Mouse (Mus musculus) forebrain, postnatal 0 days (tissue): ENCODE measurements at regions not wholly inside any gene's neighbourhood (a gene's known extent, or its start where the extent isn't known, plus 50 kb on each side); places are given as distances from the start of the nearest gene placed in this dataset.

ENCODE experiments used
- ATAC-seq: fragments of 200-750 bp; cut with Nextera tagmentation; 2 replicates; pipeline ENCODE4 v1.8.0; 2017; ENCODE audit warnings: mild to moderate bottlenecking, moderate library complexity
- DNase-seq: peaks from one replicate; pipeline ENCODE4 v3.0.0-alpha.2; 2015
- H3K27ac ChIP-seq: fragments of 300-500 bp; sonication (generic); 2 replicates; pipeline ENCODE4 v1.5.1; 2014; ENCODE audit warnings: low read depth, mild to moderate bottlenecking, antibody characterized with exemption, low read length, moderate library complexity, mixed read lengths
- H3K27me3 ChIP-seq: fragments of 300-500 bp; sonication (generic); 2 replicates; pipeline ENCODE4 v1.6.1; 2014; ENCODE audit warnings: mild to moderate bottlenecking, low read length, mixed read lengths; ENCODE audit not compliant: insufficient read depth
- H3K36me3 ChIP-seq: fragments of 300-500 bp; sonication (generic); 2 replicates; pipeline ENCODE4 v1.6.1; 2014; ENCODE audit warnings: mild to moderate bottlenecking, moderate library complexity; ENCODE audit not compliant: insufficient read depth
- H3K4me1 ChIP-seq: fragments of 300-500 bp; sonication (generic); 2 replicates; pipeline ENCODE4 v1.6.1; 2014; ENCODE audit warnings: antibody characterized with exemption; ENCODE audit not compliant: insufficient read depth
- H3K4me2 ChIP-seq: fragments of 300-500 bp; sonication (generic); 2 replicates; pipeline ENCODE4 v1.6.1; 2014; ENCODE audit warnings: low read depth, mild to moderate bottlenecking, moderate library complexity
- H3K4me3 ChIP-seq: fragments of 300-500 bp; sonication (generic); 2 replicates; pipeline ENCODE4 v1.5.1; 2014; ENCODE audit warnings: low read depth, low read length, mixed read lengths
- H3K9ac ChIP-seq: fragments of 300-500 bp; sonication (generic); 2 replicates; pipeline ENCODE4 v1.6.1; 2014; ENCODE audit warnings: mild to moderate bottlenecking
- H3K9me3 ChIP-seq: fragments of 300-500 bp; sonication (generic); 2 replicates; pipeline ENCODE4 v1.6.1; 2016; ENCODE audit warnings: low read length
- CTCF ChIP-seq: sonication (generic); IDR thresholded peaks from 2 replicates; pipeline ENCODE4 v1.5.1; 2016; ENCODE audit warnings: antibody characterized with exemption, control low read depth, low read depth
- WGBS: fragments of 180-500 bp; shearing (Covaris S2); extraction: QIAGEN DNeasy Blood & Tissue Kit; methylation state at CpG from one replicate; pipeline ENCODE4 v1.1.7; 2014; 5-methylcytosine and 5-hydroxymethylcytosine counted together

GRCm38 (mm10) chr11:20917483-20917882 lies 86.6 kb upstream of the Lgalsl start:
- ATAC-seq (no peak), DNase-seq (no peak)
- Histone ChIP-seq H3K36me3 (no peaks in the 10 kb centered on the region), H3K9ac (no peak overlapping the region), H3K4me2 (no peak overlapping the region), H3K27me3 (no peaks in the 10 kb centered on the region), H3K9me3 (no peaks in the 10 kb centered on the region), H3K27ac (no peak overlapping the region), H3K4me1 (no peaks in the 10 kb centered on the region), H3K4me3 (no peak overlapping the region)
- WGBS = 77% methylated on average over 5 of the region's 5 CpGs
- TF ChIP-seq CTCF = no peak

GRCm38 (mm10) chr11:20923115-20923514 lies 92.3 kb upstream of the Lgalsl start:
- no peak overlapping the region for H3K4me2 ChIP-seq
- no peak overlapping the region for H3K4me3 ChIP-seq
- ATAC-seq = peak; percentile 81
- no peaks in the 10 kb centered on the region for H3K36me3 ChIP-seq
- H3K4me1 ChIP-seq = no peaks in the 10 kb centered on the region
- H3K9me3 ChIP-seq = no peaks in the 10 kb centered on the region
- WGBS = 37% methylated on average over 6 of the region's 6 CpGs
- H3K9ac ChIP-seq = no peak overlapping the region
- H3K27ac ChIP-seq = no peak overlapping the region
- TF ChIP-seq CTCF = no peak
- no peak for DNase-seq
- H3K27me3 ChIP-seq = no peaks in the 10 kb centered on the region

GRCm38 (mm10) chr11:20929426-20929825 lies 98.6 kb upstream of the Lgalsl start:
- no peaks in the 10 kb centered on the region for H3K9me3 ChIP-seq
- no peaks in the 10 kb centered on the region for H3K4me1 ChIP-seq
- no peak overlapping the region for H3K9ac ChIP-seq
- ATAC-seq = no peak
- WGBS = 87% methylated on average over 1 of the region's 1 CpGs
- no peak overlapping the region for H3K4me3 ChIP-seq
- H3K36me3 ChIP-seq = no peaks in the 10 kb centered on the region
- no peak overlapping the region for H3K4me2 ChIP-seq
- TF ChIP-seq CTCF = no peak
- H3K27ac ChIP-seq = no peak overlapping the region
- H3K27me3 ChIP-seq = no peaks in the 10 kb centered on the region
- DNase-seq = no peak

- ATAC-seq (no peak), DNase-seq (no peak)
- 64% methylated on average over 2 of the region's 2 CpGs for WGBS
- no peak overlapping the region for H3K9ac ChIP-seq
- H3K9me3 ChIP-seq = no peaks in the 10 kb centered on the region
- H3K4me2 ChIP-seq = no peak overlapping the region
- H3K27ac ChIP-seq = no peak overlapping the region
- TF ChIP-seq CTCF = no peak
- no peak overlapping the region for H3K4me3 ChIP-seq
- H3K4me1 ChIP-seq = no peaks in the 10 kb centered on the region
- no peaks in the 10 kb centered on the region for H3K27me3 ChIP-seq
- no peaks in the 10 kb centered on the region for H3K36me3 ChIP-seq
Observed at GRCm38 (mm10) chr11:20930045-20930444, 99.2 kb upstream of the Lgalsl start.

- Histone ChIP-seq H3K4me2 (no peak overlapping the region), H3K4me3 (no peak overlapping the region), H3K9ac (no peak overlapping the region), H3K27ac (no peak overlapping the region), H3K27me3 (no peaks in the 10 kb centered on the region), H3K36me3 (no peaks in the 10 kb centered on the region), H3K4me1 (no peaks in the 10 kb centered on the region), H3K9me3 (no peaks in the 10 kb centered on the region)
- ATAC-seq (no peak), DNase-seq (no peak)
- WGBS = 91% methylated on average over 5 of the region's 5 CpGs
- no peak for TF ChIP-seq CTCF
Observed at GRCm38 (mm10) chr11:20930573-20930972, 99.7 kb upstream of the Lgalsl start.

GRCm38 (mm10) chr11:20934191-20935062 lies 103.6 kb upstream of the Lgalsl start:
- H3K4me1 ChIP-seq = no peaks in the 10 kb centered on the region
- ATAC-seq (no peak), DNase-seq (no peak)
- H3K36me3 ChIP-seq = no peaks in the 10 kb centered on the region
- 40% methylated on average over 2 of the region's 2 CpGs for WGBS
- no peak overlapping the region for H3K4me3 ChIP-seq
- H3K9ac ChIP-seq = no peak overlapping the region
- no peak overlapping the region for H3K4me2 ChIP-seq
- H3K27me3 ChIP-seq = no peaks in the 10 kb centered on the region
- H3K9me3 ChIP-seq = no peaks in the 10 kb centered on the region
- no peak overlapping the region for H3K27ac ChIP-seq
- TF ChIP-seq CTCF = no peak

- DNase-seq = no peak
Observed at GRCm38 (mm10) chr11:20935063-20935370, 104.2 kb upstream of the Lgalsl start.

More at GRCm38 (mm10) chr11:20935063-20935370, 104.2 kb upstream of the Lgalsl start:
- H3K9ac ChIP-seq = no peak overlapping the region
- H3K9me3 ChIP-seq = no peaks in the 10 kb centered on the region
- no peak for ATAC-seq
- H3K4me1 ChIP-seq = no peaks in the 10 kb centered on the region
- H3K4me2 ChIP-seq = no peak overlapping the region
- H3K27me3 ChIP-seq = no peaks in the 10 kb centered on the region
- no peak overlapping the region for H3K27ac ChIP-seq
- no peak for TF ChIP-seq CTCF
- no peaks in the 10 kb centered on the region for H3K36me3 ChIP-seq
- no peak overlapping the region for H3K4me3 ChIP-seq
